Mouse (Mus musculus): ENCODE results near the gene Fcgr2b. TPM values are rescaled to one million over a fixed set of nuclear protein-coding genes. Genes with fewer than 3 reads are reported as not detected.

The Fcgr2b gene
- polyA plus RNA-seq (2014; fragmentation: Nextera tagmentation; extraction: Ambion mirVana) = 0.31 TPM in 1 of 2 replicates, not detected in the other

DNA sequence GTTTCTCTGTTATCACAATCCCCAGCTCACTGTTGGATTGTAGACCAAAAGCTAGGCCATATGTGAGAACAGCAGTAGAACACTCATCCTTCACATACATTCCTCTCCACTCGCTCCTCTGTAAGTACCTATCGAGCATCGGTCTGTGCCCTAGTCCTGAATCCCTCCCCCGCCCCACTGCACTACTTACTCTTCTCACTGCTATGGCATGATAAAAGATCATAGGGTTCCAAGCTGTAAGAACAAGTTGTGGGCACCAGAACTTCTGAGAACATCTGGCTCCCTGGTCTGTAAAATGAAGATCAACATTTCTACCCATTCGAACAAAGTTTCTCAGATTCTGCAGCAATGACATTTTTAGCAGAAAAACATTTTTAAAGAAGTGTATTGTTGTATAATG is at the start of gene Fcgr2b:
Gene Fcgr2b (minus strand): TSS at position 101 of the 400 bp plus-strand sequence.
- no peak within 1 kb of the TSS for H3K4me3 ChIP-seq (ENCODE audit: low read depth, low read length)
- ATAC-seq (replicated peaks; ENCODE audit: low FRiP score) (no peak), DNase-seq (ENCODE audit: low spot score) (no peak)
- no peaks in the 10 kb centered on the region for H3K27me3 ChIP-seq (ENCODE audit: control insufficient read depth, insufficient read depth, low read length)
- no peaks in the 10 kb centered on the region for H3K9me3 ChIP-seq (ENCODE audit: control insufficient read depth, low read length)
- H3K4me1 ChIP-seq (replicated peaks; ENCODE audit: control insufficient read depth, insufficient read depth, low read length) = no peaks in the 10 kb centered on the region
- no peak within 1 kb of the TSS for H3K27ac ChIP-seq (ENCODE audit: low read depth, low read length)
- no peak within 1 kb of the TSS for H3K4me2 ChIP-seq (ENCODE audit: low read depth, low read length, severe bottlenecking)
- no peak within 1 kb of the TSS for H3K9ac ChIP-seq (ENCODE audit: low read length)
- no peaks in the 10 kb centered on the region for H3K36me3 ChIP-seq (ENCODE audit: control insufficient read depth, insufficient read depth, low read length)
- 86% methylated on average over 5 of the region's 5 CpGs for WGBS

DNA sequence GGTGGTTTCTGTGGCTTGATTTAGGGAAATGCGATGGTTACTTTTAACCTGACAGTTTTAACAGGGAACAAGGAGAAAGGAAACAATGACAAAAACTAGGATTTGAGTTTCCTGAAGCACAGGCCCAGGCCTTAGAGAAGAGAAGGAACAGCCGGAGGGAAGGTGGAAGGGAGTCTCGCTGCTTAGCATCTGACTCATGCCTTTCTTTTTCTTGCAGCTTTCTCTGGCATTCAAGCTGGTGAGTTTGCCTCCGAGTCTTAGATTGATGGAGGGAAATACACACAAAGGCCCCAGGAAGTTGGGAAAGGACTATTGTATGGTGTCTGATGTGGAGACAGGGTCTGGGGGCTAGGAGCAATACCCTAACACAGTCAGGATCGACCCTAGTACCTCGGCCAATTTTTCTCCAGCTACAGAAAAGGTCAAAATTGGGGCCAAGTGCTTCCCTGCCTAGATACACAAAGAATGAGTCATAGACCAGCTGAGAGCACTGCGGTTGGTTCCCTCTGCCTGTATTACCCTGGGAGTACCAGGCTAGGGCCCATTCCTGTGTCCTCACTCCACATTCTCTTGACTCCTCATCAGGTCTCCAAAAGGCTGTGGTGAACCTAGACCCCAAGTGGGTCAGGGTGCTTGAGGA is 43.1 kb upstream of the Fcgr2b start:
- H3K27me3 ChIP-seq (ENCODE audit: control insufficient read depth, insufficient read depth, low read length) = no peaks in the 10 kb centered on the region
- no peak overlapping the region for H3K4me3 ChIP-seq (ENCODE audit: low read depth, low read length)
- ATAC-seq (replicated peaks; ENCODE audit: low FRiP score) (no peak), DNase-seq (ENCODE audit: low spot score) (no peak)
- 82% methylated on average over 7 of the region's 7 CpGs for WGBS
- H3K36me3 ChIP-seq (ENCODE audit: control insufficient read depth, insufficient read depth, low read length) = no peaks in the 10 kb centered on the region
- H3K9ac ChIP-seq (ENCODE audit: low read length) = no peak overlapping the region
- no peak overlapping the region for H3K27ac ChIP-seq (ENCODE audit: low read depth, low read length)
- no peak overlapping the region for H3K4me2 ChIP-seq (ENCODE audit: low read depth, low read length, severe bottlenecking)
- H3K4me1 ChIP-seq (replicated peaks; ENCODE audit: control insufficient read depth, insufficient read depth, low read length) = no peaks in the 10 kb centered on the region
- no peaks in the 10 kb centered on the region for H3K9me3 ChIP-seq (ENCODE audit: control insufficient read depth, low read length)

GRCm38 (mm10) chr1:171018737-171019136 is 42.4 kb upstream of the Fcgr2b start, which contains the start of gene Fcgr4:
TSS of gene Fcgr4 (plus strand) at chr1:171018920.
- Histone ChIP-seq H3K4me3 (ENCODE audit: low read depth, low read length) (no peak within 1 kb of the TSS), H3K4me1 (replicated peaks; ENCODE audit: control insufficient read depth, insufficient read depth, low read length) (no peaks in the 10 kb centered on the region), H3K36me3 (ENCODE audit: control insufficient read depth, insufficient read depth, low read length) (no peaks in the 10 kb centered on the region), H3K27me3 (ENCODE audit: control insufficient read depth, insufficient read depth, low read length) (no peaks in the 10 kb centered on the region), H3K27ac (ENCODE audit: low read depth, low read length) (no peak within 1 kb of the TSS), H3K9ac (ENCODE audit: low read length) (no peak within 1 kb of the TSS), H3K9me3 (ENCODE audit: control insufficient read depth, low read length) (no peaks in the 10 kb centered on the region), H3K4me2 (ENCODE audit: low read depth, low read length, severe bottlenecking) (no peak within 1 kb of the TSS)
- ATAC-seq (replicated peaks; ENCODE audit: low FRiP score) = no peak
- DNase-seq (ENCODE audit: low spot score) = no peak
- 92% methylated on average over 2 of the region's 2 CpGs for WGBS

- Histone ChIP-seq H3K4me2 (ENCODE audit: low read depth, low read length, severe bottlenecking) (no peak overlapping the region), H3K9ac (ENCODE audit: low read length) (no peak overlapping the region), H3K36me3 (ENCODE audit: control insufficient read depth, insufficient read depth, low read length) (no peaks in the 10 kb centered on the region), H3K9me3 (ENCODE audit: control insufficient read depth, low read length) (no peaks in the 10 kb centered on the region), H3K4me3 (ENCODE audit: low read depth, low read length) (no peak overlapping the region), H3K27ac (ENCODE audit: low read depth, low read length) (no peak overlapping the region), H3K27me3 (ENCODE audit: control insufficient read depth, insufficient read depth, low read length) (no peaks in the 10 kb centered on the region), H3K4me1 (replicated peaks; ENCODE audit: control insufficient read depth, insufficient read depth, low read length) (no peaks in the 10 kb centered on the region)
- 59% methylated on average over 6 of the region's 6 CpGs for WGBS
- ATAC-seq (replicated peaks; ENCODE audit: low FRiP score) = no peak
- DNase-seq (ENCODE audit: low spot score) = no peak
Measured at GRCm38 (mm10) chr1:171017468-171018158, 41.3 kb upstream of the Fcgr2b start.

- Histone ChIP-seq H3K27me3 (ENCODE audit: control insufficient read depth, insufficient read depth, low read length) (no peaks in the 10 kb centered on the region), H3K9ac (ENCODE audit: low read length) (no peak overlapping the region), H3K4me2 (ENCODE audit: low read depth, low read length, severe bottlenecking) (no peak overlapping the region), H3K27ac (ENCODE audit: low read depth, low read length) (no peak overlapping the region), H3K4me3 (ENCODE audit: low read depth, low read length) (no peak overlapping the region), H3K4me1 (replicated peaks; ENCODE audit: control insufficient read depth, insufficient read depth, low read length) (no peaks in the 10 kb centered on the region), H3K36me3 (ENCODE audit: control insufficient read depth, insufficient read depth, low read length) (no peaks in the 10 kb centered on the region), H3K9me3 (ENCODE audit: control insufficient read depth, low read length) (no peaks in the 10 kb centered on the region)
- ATAC-seq (replicated peaks; ENCODE audit: low FRiP score) = no peak
- DNase-seq (ENCODE audit: low spot score) = no peak
- WGBS = 90% methylated on average over 6 of the region's 6 CpGs
Measured at GRCm38 (mm10) chr1:171016676-171017356, 40.5 kb upstream of the Fcgr2b start.

DNA sequence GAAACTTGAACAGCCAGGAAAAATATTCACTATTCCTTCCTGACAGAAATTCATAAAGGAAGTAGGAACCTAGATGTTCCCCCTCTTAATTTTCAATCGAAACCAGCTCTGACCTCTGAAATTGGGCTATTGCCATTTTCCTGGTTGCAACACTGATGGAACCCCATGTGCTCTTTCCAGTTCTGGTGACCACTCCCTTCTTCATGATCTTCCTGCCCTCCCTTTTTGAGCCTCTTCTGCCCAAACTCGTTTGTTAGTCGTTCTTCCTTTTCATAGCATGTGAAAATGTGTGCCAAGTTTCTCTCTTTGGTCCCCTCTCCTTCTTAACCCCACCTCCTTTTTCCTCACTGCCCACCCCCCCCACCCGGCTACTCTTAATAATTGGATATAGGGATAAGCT is 35.4 kb upstream of the Fcgr2b start:
- no peaks in the 10 kb centered on the region for H3K4me1 ChIP-seq (replicated peaks; ENCODE audit: control insufficient read depth, insufficient read depth, low read length)
- H3K9ac ChIP-seq (ENCODE audit: low read length) = no peak overlapping the region
- H3K4me3 ChIP-seq (ENCODE audit: low read depth, low read length) = no peak overlapping the region
- 75% methylated on average over 4 of the region's 4 CpGs for WGBS
- H3K27me3 ChIP-seq (ENCODE audit: control insufficient read depth, insufficient read depth, low read length) = no peaks in the 10 kb centered on the region
- no peak overlapping the region for H3K4me2 ChIP-seq (ENCODE audit: low read depth, low read length, severe bottlenecking)
- ATAC-seq (replicated peaks; ENCODE audit: low FRiP score) = no peak
- no peak overlapping the region for H3K27ac ChIP-seq (ENCODE audit: low read depth, low read length)
- no peaks in the 10 kb centered on the region for H3K36me3 ChIP-seq (ENCODE audit: control insufficient read depth, insufficient read depth, low read length)
- H3K9me3 ChIP-seq (ENCODE audit: control insufficient read depth, low read length) = no peaks in the 10 kb centered on the region
- no peak for DNase-seq (ENCODE audit: low spot score)

- Histone ChIP-seq H3K27me3 (ENCODE audit: control insufficient read depth, insufficient read depth, low read length) (no peaks in the 10 kb centered on the region), H3K9ac (ENCODE audit: low read length) (no peak overlapping the region), H3K9me3 (ENCODE audit: control insufficient read depth, low read length) (no peaks in the 10 kb centered on the region), H3K4me3 (ENCODE audit: low read depth, low read length) (no peak overlapping the region), H3K4me1 (replicated peaks; ENCODE audit: control insufficient read depth, insufficient read depth, low read length) (no peaks in the 10 kb centered on the region), H3K4me2 (ENCODE audit: low read depth, low read length, severe bottlenecking) (no peak overlapping the region), H3K27ac (ENCODE audit: low read depth, low read length) (no peak overlapping the region), H3K36me3 (ENCODE audit: control insufficient read depth, insufficient read depth, low read length) (no peaks in the 10 kb centered on the region)
- DNase-seq (ENCODE audit: low spot score) (no peak), ATAC-seq (replicated peaks; ENCODE audit: low FRiP score) (no peak)
- 92% methylated on average over 2 of the region's 2 CpGs for WGBS
Measured at GRCm38 (mm10) chr1:171006905-171007304, 30.6 kb upstream of the Fcgr2b start.

DNA sequence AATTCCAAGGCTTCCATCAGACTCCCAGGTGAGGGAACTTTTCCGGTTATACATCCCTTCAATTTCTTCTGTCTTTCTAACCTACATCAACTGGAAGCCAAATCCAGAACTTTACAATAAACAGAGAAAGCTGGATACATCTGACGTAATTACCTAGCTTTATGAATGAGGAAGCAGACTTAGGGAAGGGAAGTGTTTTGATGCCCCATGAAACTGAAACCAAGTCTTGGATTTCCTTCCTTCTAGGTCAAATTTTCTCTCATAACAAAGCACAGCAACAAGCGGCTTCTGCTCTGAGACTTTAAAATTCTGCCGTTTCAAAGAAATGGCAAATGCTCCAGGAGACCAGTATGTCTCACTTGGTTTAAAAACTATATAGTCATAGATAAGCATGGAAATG is 30.0 kb upstream of the Fcgr2b start:
- Histone ChIP-seq H3K9me3 (ENCODE audit: control insufficient read depth, low read length) (no peaks in the 10 kb centered on the region), H3K36me3 (ENCODE audit: control insufficient read depth, insufficient read depth, low read length) (no peaks in the 10 kb centered on the region), H3K27ac (ENCODE audit: low read depth, low read length) (no peak overlapping the region), H3K4me1 (replicated peaks; ENCODE audit: control insufficient read depth, insufficient read depth, low read length) (no peaks in the 10 kb centered on the region), H3K9ac (ENCODE audit: low read length) (no peak overlapping the region), H3K4me2 (ENCODE audit: low read depth, low read length, severe bottlenecking) (no peak overlapping the region), H3K4me3 (ENCODE audit: low read depth, low read length) (no peak overlapping the region), H3K27me3 (ENCODE audit: control insufficient read depth, insufficient read depth, low read length) (no peaks in the 10 kb centered on the region)
- WGBS = 89% methylated on average over 4 of the region's 4 CpGs
- ATAC-seq (replicated peaks; ENCODE audit: low FRiP score) (no peak), DNase-seq (ENCODE audit: low spot score) (no peak)
